Mouse (Mus musculus): Measurements from ENCODE around the gene Zdhhc17. TPM values are rescaled to one million over a fixed set of nuclear protein-coding genes. Genes with fewer than 3 reads are reported as not detected.

Zdhhc17 gene
- total RNA-seq (2021) = 100 to 1,000 TPM; 102 to 122 TPM

GRCm38 (mm10) chr10:111009641-111010479 is at the start of gene Zdhhc17:
Gene Zdhhc17 (minus strand): TSS chr10:111010140.
- intact Hi-C loops (cut with DNase I) = loop anchor here (2.0 to 5.0 kb wide), 2 partner anchors 21 to 87 kb away; no protein-coding TSS in a partner anchor
- DNase-seq (ENCODE audit: low spot score in 2 of 2) = peak; percentile 93 to 97

- no peak for DNase-seq (ENCODE audit: low spot score in 2 of 2)
- intact Hi-C loops (cut with DNase I) = no loop called here
Observed at GRCm38 (mm10) chr10:111055770-111056169, 45.8 kb upstream of the Zdhhc17 start.

- intact Hi-C loops (cut with DNase I) = no loop called here
- no peak for DNase-seq (ENCODE audit: low spot score in 2 of 2)
Observed at GRCm38 (mm10) chr10:111051606-111052005, 41.7 kb upstream of the Zdhhc17 start.

- no peak for DNase-seq (ENCODE audit: low spot score in 2 of 2)
Observed at GRCm38 (mm10) chr10:111050511-111050910, 40.6 kb upstream of the Zdhhc17 start.

GRCm38 (mm10) chr10:111050061-111050460 is 40.1 kb upstream of the Zdhhc17 start:
- intact Hi-C loops (cut with DNase I) = no loop called here

More at GRCm38 (mm10) chr10:111050511-111050910, 40.6 kb upstream of the Zdhhc17 start:
- intact Hi-C loops (cut with DNase I) = no loop called here

GRCm38 (mm10) chr10:111047895-111048294 is 38.0 kb upstream of the Zdhhc17 start:
- intact Hi-C loops (cut with DNase I) = no loop called here

More at GRCm38 (mm10) chr10:111050061-111050460, 40.1 kb upstream of the Zdhhc17 start:
- no peak for DNase-seq (ENCODE audit: low spot score in 2 of 2)

GRCm38 (mm10) chr10:111040078-111040656 is 30.2 kb upstream of the Zdhhc17 start:
- peak in 1 of 2 experiments; percentile 9 for DNase-seq (ENCODE audit: low spot score in 2 of 2)
- intact Hi-C loops (cut with DNase I) = no loop called here

More at GRCm38 (mm10) chr10:111047895-111048294, 38.0 kb upstream of the Zdhhc17 start:
- DNase-seq (ENCODE audit: low spot score in 2 of 2) = no peak

- intact Hi-C loops (cut with DNase I) = no loop called here
- peak; percentile 14 to 27 for DNase-seq (ENCODE audit: low spot score in 2 of 2)
Observed at GRCm38 (mm10) chr10:111036851-111037250, 26.9 kb upstream of the Zdhhc17 start.

- no peak for DNase-seq (ENCODE audit: low spot score in 2 of 2)
- intact Hi-C loops (cut with DNase I) = no loop called here
Observed at GRCm38 (mm10) chr10:111035134-111035533, 25.2 kb upstream of the Zdhhc17 start.

GRCm38 (mm10) chr10:111031511-111032365 is 21.8 kb upstream of the Zdhhc17 start:
- intact Hi-C loops (cut with DNase I) = loop anchor here (2.0 kb wide), 1 partner anchor 21 kb away; the partner anchor contains the start of gene Zdhhc17
- DNase-seq (ENCODE audit: low spot score in 2 of 2) = peak; percentile 66 to 67

GRCm38 (mm10) chr10:111030845-111031244 is 20.9 kb upstream of the Zdhhc17 start:
- intact Hi-C loops (cut with DNase I) = loop anchor here (2.0 kb wide), 1 partner anchor 20 kb away; the partner anchor contains the start of gene Zdhhc17
- no peak for DNase-seq (ENCODE audit: low spot score in 2 of 2)

GRCm38 (mm10) chr10:111026106-111026505 is 16.2 kb upstream of the Zdhhc17 start:
- intact Hi-C loops (cut with DNase I) = no loop called here
- no peak for DNase-seq (ENCODE audit: low spot score in 2 of 2)

GRCm38 (mm10) chr10:111024746-111025145 is 14.8 kb upstream of the Zdhhc17 start:
- DNase-seq (ENCODE audit: low spot score in 2 of 2) = no peak
- intact Hi-C loops (cut with DNase I) = no loop called here

GRCm38 (mm10) chr10:111014476-111014875 is 4.5 kb upstream of the Zdhhc17 start:
- intact Hi-C loops (cut with DNase I) = loop anchor here (5.0 kb wide), 1 partner anchor 83 kb away; no protein-coding TSS in a partner anchor
- peak in 1 of 2 experiments; percentile 23 for DNase-seq (ENCODE audit: low spot score in 2 of 2)

- no peak for DNase-seq (ENCODE audit: low spot score in 2 of 2)
- intact Hi-C loops (cut with DNase I) = loop anchor here (5.0 kb wide), 1 partner anchor 84 kb away; no protein-coding TSS in a partner anchor
Observed at GRCm38 (mm10) chr10:111013265-111013664, 3.3 kb upstream of the Zdhhc17 start.

- intact Hi-C loops (cut with DNase I) = loop anchor here (5.0 kb wide), 1 partner anchor 85 kb away; no protein-coding TSS in a partner anchor
- DNase-seq (ENCODE audit: low spot score in 2 of 2) = no peak
Observed at GRCm38 (mm10) chr10:111012496-111013038, 2.6 kb upstream of the Zdhhc17 start.

- intact Hi-C loops (cut with DNase I) = loop anchor here (1.0 to 5.0 kb wide), 3 partner anchors 19 to 86 kb away; no protein-coding TSS in a partner anchor
- no peak for DNase-seq (ENCODE audit: low spot score in 2 of 2)
Observed at GRCm38 (mm10) chr10:111011226-111011765, 1.4 kb upstream of the Zdhhc17 start.

GRCm38 (mm10) chr10:111010480-111011225 is 713 bp upstream of the Zdhhc17 start:
- peak; percentile 30 to 34 for DNase-seq (ENCODE audit: low spot score in 2 of 2)
- intact Hi-C loops (cut with DNase I) = loop anchor here (1.0 to 5.0 kb wide), 3 partner anchors 18 to 87 kb away; no protein-coding TSS in a partner anchor

Measured in left cerebral cortex, postnatal 36 days (tissue).